Mouse (Mus musculus) kidney, adult 2 months (tissue): ENCODE measurements around the gene Spns2. TPM values are rescaled to one million over a fixed set of nuclear protein-coding genes. Genes with fewer than 3 reads are reported as not detected.
A peak's percentile ranks its signal among the peaks of the same experiment; 100 is the strongest.

Experiments used
- DNase-seq: peaks from one replicate; pipeline ENCODE4 v3.0.0; 2021
- H3K27ac ChIP-seq: fragments of 200-500 bp; 2 replicates; pipeline ENCODE4 v1.5.1; 2012; ENCODE audit warnings: low read depth, low read length, control low read depth, inconsistent platforms; ENCODE audit not compliant: insufficient read depth
- H3K27me3 ChIP-seq: fragments of 200-500 bp; replicated peaks from 2 replicates; pipeline ENCODE4 v1.6.1; 2012; ENCODE audit warnings: mild to moderate bottlenecking, moderate library complexity, low read length, inconsistent platforms; ENCODE audit not compliant: control insufficient read depth, insufficient read depth
- H3K36me3 ChIP-seq: fragments of 200-500 bp; 2 replicates; pipeline ENCODE4 v1.6.1; 2012; ENCODE audit warnings: mild to moderate bottlenecking, moderate library complexity, low read length, inconsistent platforms; ENCODE audit not compliant: control insufficient read depth, insufficient read depth
- H3K4me1 ChIP-seq: fragments of 200-500 bp; 2 replicates; pipeline ENCODE4 v1.6.1; 2011; ENCODE audit warnings: low read length; ENCODE audit not compliant: control insufficient read depth, insufficient read depth
- H3K4me3 ChIP-seq: fragments of 200-500 bp; 2 replicates; pipeline ENCODE4 v1.5.1; 2011; ENCODE audit warnings: mild to moderate bottlenecking, low read depth, low read length, control low read depth; ENCODE audit not compliant: insufficient read depth
- CTCF ChIP-seq: fragments of 200-500 bp; conservative IDR thresholded peaks from 2 replicates; pipeline ENCODE4 v1.5.1; 2011; ENCODE audit warnings: low read depth, mild to moderate bottlenecking, control low read depth, low read length, moderate library complexity, mixed read lengths; ENCODE audit not compliant: insufficient read depth, insufficient read length
- POLR2A ChIP-seq: fragments of 200-500 bp; IDR thresholded peaks from one replicate; pipeline ENCODE4 v1.6.1; 2011; ENCODE audit warnings: low read depth, low read length, control low read depth
- WGBS: fragments of 180-500 bp; shearing (Covaris S2); methylation state at CpG from one replicate; pipeline ENCODE4 v1.1.7; 2018; 5-methylcytosine and 5-hydroxymethylcytosine counted together
- polyA plus RNA-seq: library from polyadenylated mRNA; depleted of rRNA; stranded (reverse); fragments of >200 nt; gene quantifications from 2 replicates; pipeline ENCODE4 v1.2.3, GENCODE M21; 2012

Gene Spns2
- polyA plus RNA-seq, 1 experiment, result 102 TPM

- 3% methylated on average over 5 of the region's 5 CpGs for WGBS
- DNase-seq, result peak; percentile 92
- TF ChIP-seq POLR2A, result no peak
- TF ChIP-seq CTCF, result peak; percentile 76
- Histone ChIP-seq H3K27ac (no peak overlapping the region), H3K27me3 (no peaks in the 10 kb centered on the region), H3K36me3 (no peaks in the 10 kb centered on the region), H3K4me1 (no peaks in the 10 kb centered on the region), H3K4me3 (no peak overlapping the region)
Observed at GRCm38 (mm10) chr11:72428694-72429093, 61.0 kb downstream of the Spns2 start.

- Histone ChIP-seq H3K4me1 (no peaks in the 10 kb centered on the region), H3K27ac (no peak overlapping the region), H3K36me3 (no peaks in the 10 kb centered on the region), H3K27me3 (no peaks in the 10 kb centered on the region), H3K4me3 (no peak overlapping the region)
- TF ChIP-seq CTCF (0 out of 2 replicates have a peak, but pooled peaks have one; percentile 7), POLR2A (no peak)
- no peak for DNase-seq
Observed at GRCm38 (mm10) chr11:72426884-72427283, 62.8 kb downstream of the Spns2 start.

GRCm38 (mm10) chr11:72425201-72425600, 64.5 kb downstream of the Spns2 start:
- TF ChIP-seq POLR2A (no peak), CTCF (no peak)
- H3K36me3 ChIP-seq, result no peaks in the 10 kb centered on the region

GRCm38 (mm10) chr11:72423686-72424085, 66.0 kb downstream of the Spns2 start:
- no peak for DNase-seq
- no peaks in the 10 kb centered on the region for H3K36me3 ChIP-seq
- H3K4me3 ChIP-seq, result no peak overlapping the region
- WGBS, result 76% methylated on average over 4 of the region's 4 CpGs
- H3K27ac ChIP-seq, result no peak overlapping the region
- no peak for TF ChIP-seq CTCF
- no peak for TF ChIP-seq POLR2A
- peaks cover 3% of the 10 kb centered on the region; the same call in 1 of the 2 replicates for H3K4me1 ChIP-seq
- H3K27me3 ChIP-seq, result no peaks in the 10 kb centered on the region

More at GRCm38 (mm10) chr11:72425201-72425600, 64.5 kb downstream of the Spns2 start:
- Histone ChIP-seq H3K4me3 (no peak overlapping the region), H3K4me1 (no peaks in the 10 kb centered on the region), H3K27ac (no peak overlapping the region), H3K27me3 (no peaks in the 10 kb centered on the region)
- no peak for DNase-seq

- DNase-seq, result no peak
- WGBS, result 89% methylated on average over 11 of the region's 11 CpGs
- Histone ChIP-seq H3K4me3 (no peak overlapping the region), H3K4me1 (peaks cover 12% of the 10 kb centered on the region), H3K27ac (no peak overlapping the region), H3K36me3 (no peaks in the 10 kb centered on the region), H3K27me3 (no peaks in the 10 kb centered on the region)
- no peak for TF ChIP-seq POLR2A
- no peak for TF ChIP-seq CTCF
Observed at GRCm38 (mm10) chr11:72421518-72422278, 68.0 kb downstream of the Spns2 start.

GRCm38 (mm10) chr11:72420460-72421122, 69.1 kb downstream of the Spns2 start:
- 91% methylated on average over 6 of the region's 6 CpGs for WGBS
- Histone ChIP-seq H3K4me3 (no peak overlapping the region), H3K36me3 (no peaks in the 10 kb centered on the region), H3K27me3 (no peaks in the 10 kb centered on the region), H3K4me1 (peaks cover 12% of the 10 kb centered on the region), H3K27ac (no peak overlapping the region)
- DNase-seq, result no peak
- TF ChIP-seq CTCF, result no peak
- no peak for TF ChIP-seq POLR2A

GRCm38 (mm10) chr11:72419006-72419405, 70.7 kb downstream of the Spns2 start:
- no peak for DNase-seq
- TF ChIP-seq CTCF (no peak), POLR2A (no peak)
- WGBS, result 69% methylated on average over 6 of the region's 6 CpGs
- no peak overlapping the region for H3K4me3 ChIP-seq
- H3K27ac ChIP-seq, result no peak overlapping the region
- no peaks in the 10 kb centered on the region for H3K36me3 ChIP-seq
- peaks cover 12% of the 10 kb centered on the region for H3K4me1 ChIP-seq
- H3K27me3 ChIP-seq, result no peaks in the 10 kb centered on the region
